Mouse (Mus musculus) olfactory bulb, adult 2 months (tissue): ENCODE results near the gene Notch4.

Source experiments
- CTCF ChIP-seq: fragments of 200-500 bp; IDR thresholded peaks from 2 replicates; pipeline ENCODE4 v1.5.1; 2012; ENCODE audit warnings: low read depth, mild to moderate bottlenecking, low read length, moderate library complexity; ENCODE audit not compliant: insufficient read depth
- POLR2A ChIP-seq: fragments of 200-500 bp; IDR thresholded peaks from 2 replicates; pipeline ENCODE4 v1.6.1; 2012; ENCODE audit warnings: mild to moderate bottlenecking, low read depth, low read length, moderate library complexity; ENCODE audit not compliant: insufficient read depth

GRCm38 (mm10) chr17:34560438-34560837 is 3.6 kb upstream of the Notch4 start:
- no peak for TF ChIP-seq POLR2A
- no peak for TF ChIP-seq CTCF
